Mouse (Mus musculus): ENCODE results near the gene Cars. TPM values are rescaled to one million over a fixed set of nuclear protein-coding genes. Genes with fewer than 3 reads are reported as not detected.

Cars gene
- polyA plus RNA-seq, 1 experiment from 2014 or later = 77.0 TPM

GRCm38 (mm10) chr7:143536251-143536650, 63.6 kb downstream of the Cars start:
- Histone ChIP-seq H3K27ac (no peak overlapping the region), H3K9me3 (no peaks in the 10 kb centered on the region), H3K27me3 (ENCODE audit: insufficient read depth, poor library complexity, severe bottlenecking) (no peaks in the 10 kb centered on the region), H3K4me3 (no peak overlapping the region), H3K4me1 (replicated peaks) (no peaks in the 10 kb centered on the region), H3K36me3 (peaks cover 100% of the 10 kb centered on the region)
- DNase-seq (ENCODE audit: low spot score) = no peak
- 94% methylated on average over 3 of the region's 3 CpGs for WGBS

GRCm38 (mm10) chr7:143533284-143533683, 66.6 kb downstream of the Cars start:
- WGBS = 83% methylated on average over 2 of the region's 2 CpGs
- H3K27ac ChIP-seq = no peak overlapping the region
- H3K9me3 ChIP-seq = no peaks in the 10 kb centered on the region

GRCm38 (mm10) chr7:143532410-143532809, 67.5 kb downstream of the Cars start:
- Histone ChIP-seq H3K36me3 (peaks cover 100% of the 10 kb centered on the region), H3K9me3 (no peaks in the 10 kb centered on the region), H3K4me3 (no peak overlapping the region), H3K27me3 (ENCODE audit: insufficient read depth, poor library complexity, severe bottlenecking) (no peaks in the 10 kb centered on the region), H3K27ac (no peak overlapping the region), H3K4me1 (replicated peaks) (no peaks in the 10 kb centered on the region)
- 100% methylated on average over 1 of the region's 1 CpGs for WGBS
- no peak for DNase-seq (ENCODE audit: low spot score)

More at GRCm38 (mm10) chr7:143533284-143533683, 66.6 kb downstream of the Cars start:
- H3K4me3 ChIP-seq = no peak overlapping the region
- H3K27me3 ChIP-seq (ENCODE audit: insufficient read depth, poor library complexity, severe bottlenecking) = no peaks in the 10 kb centered on the region
- H3K4me1 ChIP-seq (replicated peaks) = no peaks in the 10 kb centered on the region
- H3K36me3 ChIP-seq = peaks cover 100% of the 10 kb centered on the region
- DNase-seq (ENCODE audit: low spot score) = no peak

- peaks cover 100% of the 10 kb centered on the region for H3K36me3 ChIP-seq
- H3K4me1 ChIP-seq (replicated peaks) = no peaks in the 10 kb centered on the region
- H3K9me3 ChIP-seq = no peaks in the 10 kb centered on the region
- no peak overlapping the region for H3K27ac ChIP-seq
- DNase-seq (ENCODE audit: low spot score) = no peak
- no peak overlapping the region for H3K4me3 ChIP-seq
- 88% methylated on average over 4 of the region's 4 CpGs for WGBS
- H3K27me3 ChIP-seq (ENCODE audit: insufficient read depth, poor library complexity, severe bottlenecking) = no peaks in the 10 kb centered on the region
Observed at GRCm38 (mm10) chr7:143519333-143519732, 80.6 kb downstream of the Cars start.

- peaks cover 81% of the 10 kb centered on the region for H3K36me3 ChIP-seq
- no peak overlapping the region for H3K27ac ChIP-seq
- 96% methylated on average over 4 of the region's 4 CpGs for whole genome bisulfite sequencing
- no peaks in the 10 kb centered on the region for H3K4me1 ChIP-seq (replicated peaks)
- H3K27me3 ChIP-seq (ENCODE audit: insufficient read depth, poor library complexity, severe bottlenecking) = no peaks in the 10 kb centered on the region
- H3K9me3 ChIP-seq = no peaks in the 10 kb centered on the region
- H3K4me3 ChIP-seq = no peak overlapping the region
- no peak for DNase-seq (ENCODE audit: low spot score)
Observed at GRCm38 (mm10) chr7:143514416-143514768, 85.5 kb downstream of the Cars start.

- 91% methylated on average over 10 of the region's 10 CpGs for WGBS
- Histone ChIP-seq H3K27me3 (ENCODE audit: insufficient read depth, poor library complexity, severe bottlenecking) (no peaks in the 10 kb centered on the region), H3K36me3 (peaks cover 76% of the 10 kb centered on the region), H3K27ac (no peak overlapping the region), H3K4me3 (no peak overlapping the region), H3K4me1 (replicated peaks) (no peaks in the 10 kb centered on the region), H3K9me3 (no peaks in the 10 kb centered on the region)
- DNase-seq (ENCODE audit: low spot score) = no peak
Observed at GRCm38 (mm10) chr7:143513763-143514415, 86.0 kb downstream of the Cars start.

GRCm38 (mm10) chr7:143511335-143511712, 88.6 kb downstream of the Cars start:
- Histone ChIP-seq H3K9me3 (no peaks in the 10 kb centered on the region), H3K27me3 (ENCODE audit: insufficient read depth, poor library complexity, severe bottlenecking) (no peaks in the 10 kb centered on the region), H3K36me3 (peaks cover 51% of the 10 kb centered on the region), H3K4me3 (no peak overlapping the region), H3K27ac (no peak overlapping the region), H3K4me1 (replicated peaks) (no peaks in the 10 kb centered on the region)
- no peak for DNase-seq (ENCODE audit: low spot score)

- 90% methylated on average over 3 of the region's 3 CpGs for WGBS
- peaks cover 45% of the 10 kb centered on the region for H3K36me3 ChIP-seq
Observed at GRCm38 (mm10) chr7:143510593-143511334, 89.1 kb downstream of the Cars start.

GRCm38 (mm10) chr7:143509566-143509965, 90.3 kb downstream of the Cars start:
- Histone ChIP-seq H3K4me1 (replicated peaks) (no peaks in the 10 kb centered on the region), H3K27me3 (ENCODE audit: insufficient read depth, poor library complexity, severe bottlenecking) (peaks cover 10% of the 10 kb centered on the region), H3K36me3 (peaks cover 33% of the 10 kb centered on the region), H3K9me3 (no peaks in the 10 kb centered on the region), H3K4me3 (no peak overlapping the region), H3K27ac (no peak overlapping the region)
- no peak for DNase-seq (ENCODE audit: low spot score)
- 74% methylated on average over 1 of the region's 1 CpGs for WGBS

More at GRCm38 (mm10) chr7:143510593-143511334, 89.1 kb downstream of the Cars start:
- H3K27ac ChIP-seq = no peak overlapping the region
- H3K4me3 ChIP-seq = no peak overlapping the region
- H3K9me3 ChIP-seq = no peaks in the 10 kb centered on the region
- no peak for DNase-seq (ENCODE audit: low spot score)
- 0 out of 2 replicates have a peak, but pooled peaks cover 2% of the 10 kb centered on the region for H3K27me3 ChIP-seq (ENCODE audit: insufficient read depth, poor library complexity, severe bottlenecking)
- H3K4me1 ChIP-seq (replicated peaks) = no peaks in the 10 kb centered on the region

Other genes with a start within 250 kb of the Cars start
- 438 and 682 TPM in 2 replicates for gene Cdkn1c, start 139.0 kb downstream of the Cars start, polyA plus RNA-seq (2016; fragmentation: Nextera tagmentation; extraction: Ambion mirVana)
- 0.39 and 0.58 TPM in 2 replicates for gene Slc22a18, start 126.4 kb downstream of the Cars start, polyA plus RNA-seq (2016; fragmentation: Nextera tagmentation; extraction: Ambion mirVana)
- gene Phlda2, start 96.9 kb downstream of the Cars start, polyA plus RNA-seq (2016; fragmentation: Nextera tagmentation; extraction: Ambion mirVana) = 0.92 and 1.5 TPM in 2 replicates
- gene Nap1l4, start 51.0 kb downstream of the Cars start, polyA plus RNA-seq (2016; fragmentation: Nextera tagmentation; extraction: Ambion mirVana) = 365 and 372 TPM in 2 replicates
- gene Tnfrsf26, start 28.6 kb upstream of the Cars start, polyA plus RNA-seq (2016; fragmentation: Nextera tagmentation; extraction: Ambion mirVana) = 0.18 and 0.31 TPM in 2 replicates
- gene Tnfrsf22, start 49.6 kb upstream of the Cars start, polyA plus RNA-seq (2016; fragmentation: Nextera tagmentation; extraction: Ambion mirVana) = 8.3 and 9.7 TPM in 2 replicates
- gene Tnfrsf23, start 85.8 kb upstream of the Cars start, polyA plus RNA-seq (2016; fragmentation: Nextera tagmentation; extraction: Ambion mirVana) = 0.30 and 0.50 TPM in 2 replicates
- gene Osbpl5, start 156.9 kb upstream of the Cars start, polyA plus RNA-seq (2016; fragmentation: Nextera tagmentation; extraction: Ambion mirVana) = 15.8 and 20.8 TPM in 2 replicates
- not detected in 2 replicates for gene Mrgprg, start 166.9 kb upstream of the Cars start, polyA plus RNA-seq (2016; fragmentation: Nextera tagmentation; extraction: Ambion mirVana)
- gene Mrgpre, start 184.4 kb upstream of the Cars start, polyA plus RNA-seq (2016; fragmentation: Nextera tagmentation; extraction: Ambion mirVana) = 2.2 and 2.7 TPM in 2 replicates
- 9.0 and 9.5 TPM in 2 replicates for gene Nadsyn1, start 222.8 kb upstream of the Cars start, polyA plus RNA-seq (2016; fragmentation: Nextera tagmentation; extraction: Ambion mirVana)
- gene Dhcr7, start 223.1 kb upstream of the Cars start, polyA plus RNA-seq (2016; fragmentation: Nextera tagmentation; extraction: Ambion mirVana) = 92.6 and 95.7 TPM in 2 replicates